In genomic region chr11:76851512-76851911, GRCm38 (mm10) we compare ENCODE assay signal across 20 mouse cellular contexts. TPM values are rescaled to one million over a fixed set of nuclear protein-coding genes. Genes with fewer than 3 reads are reported as not detected.
A peak's percentile ranks its signal among the peaks of the same experiment; 100 is the strongest.
DNase-seq lines count a peak whose midpoint lies in the region; ATAC-seq and TF ChIP-seq lines count a peak whose summit lies in the region.
"Had no signal": no experiment of that assay in that cellular context is flagged by ENCODE, and none has a peak within 500 bp of the region (broad histone marks: within the 10 kb centered on the region; RNA-seq: fewer than 3 reads in every experiment).

No protein-coding gene starts in this region.

- no peaks in the 10 kb centered on the region for H3K27me3 ChIP-seq in heart, adult 2 months (ENCODE audit: control insufficient read depth, insufficient read depth, low read length)
- no peaks in the 10 kb centered on the region for H3K27me3 ChIP-seq in liver, embryonic 14.5 days (ENCODE audit: control insufficient read depth, insufficient read depth, low read length)
- H3K27me3 ChIP-seq in liver, embryonic 11.5 days (replicated peaks; ENCODE audit: control insufficient read depth, insufficient read depth, low read length): no peaks in the 10 kb centered on the region
- H3K27me3 ChIP-seq: embryonic facial prominence, embryonic 15.5 days; forebrain, embryonic 13.5 days; intestine, embryonic 15.5 days; neural tube, embryonic 13.5 days had no signal

- H3K4me2 ChIP-seq in liver, embryonic 14.5 days (ENCODE audit: low read depth): no peak overlapping the region
- H3K4me2 ChIP-seq in liver, embryonic 11.5 days: no peak overlapping the region
- H3K4me2 ChIP-seq: embryonic facial prominence, embryonic 15.5 days; forebrain, embryonic 13.5 days; intestine, embryonic 15.5 days; liver, embryonic 13.5 days; neural tube, embryonic 13.5 days had no signal

- no peak overlapping the region for H3K4me3 ChIP-seq in heart, adult 2 months
- no peak overlapping the region for H3K4me3 ChIP-seq in liver, embryonic 14.5 days (ENCODE audit: insufficient read depth in 1 of 2, low read depth in 2 of 2, low read length in 2 of 2)
- no peak overlapping the region for H3K4me3 ChIP-seq in liver, embryonic 11.5 days (ENCODE audit: low read depth, low read length)
- H3K4me3 ChIP-seq: embryonic facial prominence, embryonic 15.5 days; forebrain, embryonic 13.5 days; gastrocnemius, adult 2 months; heart, embryonic 10.5 days; intestine, embryonic 15.5 days; liver, embryonic 13.5 days; neural tube, embryonic 13.5 days had no signal

- no peak for TF ChIP-seq EP300 in heart, adult 2 months (IDR thresholded peaks at IDR 0.05; ENCODE audit: insufficient read depth, low read depth, low read length)
- no peak for TF ChIP-seq EP300 in liver, embryonic 14.5 days (IDR thresholded peaks at IDR 0.05; ENCODE audit: low read depth)

- peak; percentile 25 for TF ChIP-seq CTCF in heart, adult 2 months (IDR thresholded peaks at IDR 0.05)
- peak; percentile 63 for TF ChIP-seq CTCF in liver, embryonic 14.5 days (IDR thresholded peaks at IDR 0.05; ENCODE audit: low read depth)

- no peaks in the 10 kb centered on the region; the same call in 1 of the 2 replicates for H3K9me3 ChIP-seq in liver, embryonic 14.5 days (ENCODE audit: control insufficient read depth, low read length)
- H3K9me3 ChIP-seq in liver, embryonic 11.5 days (ENCODE audit: control insufficient read depth, low read length): no peaks in the 10 kb centered on the region
- H3K9me3 ChIP-seq: embryonic facial prominence, embryonic 15.5 days; forebrain, embryonic 13.5 days; heart, embryonic 10.5 days; intestine, embryonic 15.5 days; liver, embryonic 13.5 days; neural tube, embryonic 13.5 days had no signal

- no peak for ATAC-seq in liver, embryonic 14.5 days (ENCODE audit: insufficient read depth)
- no peak for ATAC-seq in liver, embryonic 11.5 days (replicated peaks; ENCODE audit: low FRiP score)
- ATAC-seq: forebrain, embryonic 13.5 days; intestine, embryonic 15.5 days; midbrain, embryonic 16.5 days had no signal

- H3K4me1 ChIP-seq in heart, adult 2 months (ENCODE audit: control insufficient read depth, insufficient read depth, low read length): peaks cover 1% of the 10 kb centered on the region
- peaks cover 2 to 8% of the 10 kb centered on the region in 2 experiments; a peak in 3 of 4 replicates for H3K4me1 ChIP-seq in liver, embryonic 14.5 days (replicated peaks; ENCODE audit: control insufficient read depth in 2 of 2, insufficient read depth in 2 of 2, low read length in 1 of 2)
- no peaks in the 10 kb centered on the region; the same call in 1 of the 2 replicates for H3K4me1 ChIP-seq in liver, embryonic 11.5 days (replicated peaks; ENCODE audit: control insufficient read depth, insufficient read depth, low read length)

- DNase-seq in heart, adult 2 months: no peak
- DNase-seq in heart, adult 8-10 months (ENCODE audit: low spot score): no peak
- no peak for DNase-seq in liver, embryonic 14.5 days (ENCODE audit: low read depth in 3 of 3, low spot score in 3 of 3)
- no peak for DNase-seq in liver, embryonic 11.5 days (ENCODE audit: low spot score)
- DNase-seq in A20 (ENCODE audit: low read depth, low spot score) (peak; percentile 35), R1 (ENCODE audit: low read depth, low spot score) (peak; percentile 53)
- DNase-seq in left cerebral cortex, adult 9 months (ENCODE audit: low spot score in 2 of 2): no peak
- DNase-seq in urinary bladder, postnatal 36 days (ENCODE audit: low spot score in 2 of 2): no peak
- DNase-seq: cerebellum, adult 11-12 months; gastrocnemius, adult 2 months; liver, embryonic 13.5 days had no signal

- TF ChIP-seq POLR2A in heart, adult 2 months (IDR thresholded peaks at IDR 0.05; ENCODE audit: insufficient read depth, low read depth, low read length): no peak

- H3K36me3 ChIP-seq in heart, adult 2 months (ENCODE audit: control insufficient read depth, insufficient read depth, low read length): no peaks in the 10 kb centered on the region
- no peaks in the 10 kb centered on the region for H3K36me3 ChIP-seq in liver, embryonic 14.5 days (replicated peaks; ENCODE audit: control insufficient read depth, insufficient read depth, low read depth)
- no peaks in the 10 kb centered on the region for H3K36me3 ChIP-seq in liver, embryonic 11.5 days (ENCODE audit: control insufficient read depth, insufficient read depth, low read length)
- H3K36me3 ChIP-seq: embryonic facial prominence, embryonic 15.5 days; heart, embryonic 10.5 days; intestine, embryonic 15.5 days; liver, embryonic 13.5 days; neural tube, embryonic 13.5 days had no signal

- 75% methylated on average over 3 of the region's 3 CpGs for WGBS in heart, adult 2 months
- 62% methylated on average over 3 of the region's 3 CpGs for WGBS in liver, embryonic 14.5 days (ENCODE audit: insufficient replicate concordance)
- WGBS in liver, embryonic 11.5 days: 70% methylated on average over 3 of the region's 3 CpGs

- H3K9ac ChIP-seq in heart, adult 2 months (ENCODE audit: low read depth, low read length): no peak overlapping the region
- H3K9ac ChIP-seq in liver, embryonic 14.5 days (replicated peaks): no peak overlapping the region
- no peak overlapping the region for H3K9ac ChIP-seq in liver, embryonic 11.5 days (ENCODE audit: low read depth, low read length)
- H3K9ac ChIP-seq: embryonic facial prominence, embryonic 15.5 days; forebrain, embryonic 13.5 days; intestine, embryonic 15.5 days; liver, embryonic 13.5 days; neural tube, embryonic 13.5 days had no signal

- intact Hi-C loops in heart, adult 2 months (cut with DNase I): no loop called here

- H3K79me2 ChIP-seq in heart, adult 2 months (replicated peaks; ENCODE audit: control insufficient read depth, insufficient read depth, low read length): no peaks in the 10 kb centered on the region

- no peak overlapping the region for H3K27ac ChIP-seq in heart, adult 2 months
- H3K27ac ChIP-seq in liver, embryonic 14.5 days: no peak overlapping the region
- no peak overlapping the region for H3K27ac ChIP-seq in liver, embryonic 11.5 days (ENCODE audit: low read depth, low read length)
- H3K27ac ChIP-seq: embryonic facial prominence, embryonic 15.5 days; forebrain, embryonic 13.5 days; gastrocnemius, adult 2 months; heart, embryonic 10.5 days; intestine, embryonic 15.5 days; liver, embryonic 13.5 days; neural tube, embryonic 13.5 days had no signal

RNA-seq across cellular contexts. Expression of gene Cpd, which starts 4.7 kb away (rescaled TPM):
- 10 to 100 TPM; 34.8 to 39.7 TPM for total RNA-seq in heart, adult 2 months (2021)
- polyA plus RNA-seq in heart, adult 2 months (2012; rRNA removed): 16.8 and 34.5 TPM in 2 replicates
- 10 to 100 TPM; 32.8 to 38.8 (median 37.0) TPM for total RNA-seq in heart, adult 8-10 months (2022)
- polyA plus RNA-seq in liver, embryonic 14.5 days (2012; rRNA removed): 5.9 and 7.2 TPM in 2 replicates
- 8.2 and 8.5 TPM in 2 replicates for polyA plus RNA-seq in liver, embryonic 14.5 days (2014; fragmentation: Nextera tagmentation; extraction: Ambion mirVana)
- polyA plus RNA-seq in liver, embryonic 11.5 days (2014; fragmentation: Nextera tagmentation; extraction: Ambion mirVana): 14.4 and 14.5 TPM in 2 replicates

RNA-seq across cellular contexts. Expression of gene Tmigd1, which starts 50.4 kb away (rescaled TPM):
- under 1 TPM; 0.47 to 0.57 TPM for total RNA-seq in heart, adult 2 months (2021)
- 0.16 and 0.20 TPM in 2 replicates for polyA plus RNA-seq in heart, adult 2 months (2012; rRNA removed)
- under 1 TPM in 2 of 4 experiments, not detected in 2; 0.38 to 0.53 TPM for total RNA-seq in heart, adult 8-10 months (2022)
- not detected in 2 replicates for polyA plus RNA-seq in liver, embryonic 14.5 days (2012; rRNA removed)
- not detected in 2 replicates for polyA plus RNA-seq in liver, embryonic 14.5 days (2014; fragmentation: Nextera tagmentation; extraction: Ambion mirVana)
- polyA plus RNA-seq in liver, embryonic 11.5 days (2014; fragmentation: Nextera tagmentation; extraction: Ambion mirVana): not detected in 2 replicates
- total RNA-seq: hematopoietic stem cell, adult 5-6 weeks; left cerebral cortex, postnatal 14 days; megakaryocyte progenitor cell, adult 5-6 weeks had no signal
- polyA plus RNA-seq: liver, embryonic 13.5 days; midbrain, embryonic 16.5 days had no signal

Comparison
In these comparisons a context has a peak if more than half of its experiments do, and no peak if none do; other contexts are left out.
1. DNase-seq: peak in A20 (single experiment) and R1 (single experiment); none in heart, adult 2 months (0 of 2), heart, adult 8-10 months (single experiment), liver, embryonic 14.5 days (0 of 3), liver, embryonic 11.5 days (single experiment), left cerebral cortex, adult 9 months (0 of 2) and urinary bladder, postnatal 36 days (0 of 2).